Mouse (Mus musculus) limb, embryonic 13.5 days (tissue): Measurements from ENCODE around the gene Cul5. TPM values are rescaled to one million over a fixed set of nuclear protein-coding genes. Genes with fewer than 3 reads are reported as not detected.

Experiments used
- polyA plus RNA-seq: library from polyadenylated mRNA; unstranded; fragments of >200 nt; fragmentation: Nextera tagmentation; extraction: Ambion mirVana; gene quantifications from 2 replicates; pipeline ENCODE4 v1.2.1, GENCODE M21; 2015

The Cul5 gene
- polyA plus RNA-seq, 1 experiment from 2014 or later: 35.6 TPM

Other genes with a start within 250 kb of the Cul5 start
- 16.4 and 18.9 TPM in 2 replicates for gene Atm, start 133.3 kb downstream of the Cul5 start, polyA plus RNA-seq
- gene Npat, start 133.0 kb downstream of the Cul5 start, polyA plus RNA-seq: 21.0 and 22.1 TPM in 2 replicates
- 120 and 125 TPM in 2 replicates for gene Acat1, start 59.6 kb downstream of the Cul5 start, polyA plus RNA-seq
- 0.50 and 0.69 TPM in 2 replicates for gene Rab39, start 36.2 kb upstream of the Cul5 start, polyA plus RNA-seq
- 4.5 and 4.8 TPM in 2 replicates for gene Slc35f2, start 101.5 kb upstream of the Cul5 start, polyA plus RNA-seq
- gene Sln, start 180.2 kb upstream of the Cul5 start, polyA plus RNA-seq: 47.6 and 53.5 TPM in 2 replicates